In genomic region chr14:11060221-11060620, GRCm38 (mm10) we compare ENCODE assay signal across 19 mouse cellular contexts.
DNase-seq lines count a peak whose midpoint lies in the region; ATAC-seq lines count a peak whose summit lies in the region.
"Had no signal": no experiment of that assay in that cellular context is flagged by ENCODE, and none has a peak within 500 bp of the region (broad histone marks: within the 10 kb centered on the region; RNA-seq: fewer than 3 reads in every experiment).

No protein-coding gene starts in this region.

- peak; percentile 92 for ATAC-seq in frontal cortex, adult (ENCODE audit: low TSS enrichment)
- ATAC-seq: activated CD4-positive, CD25-positive, alpha-beta regulatory T cell, adult 4 months; CD4-positive, CD25-positive, alpha-beta regulatory T cell, adult 4 months; forebrain, embryonic 14.5 days; forebrain, embryonic 16.5 days; Patski had no signal

- no peak for DNase-seq in frontal cortex, postnatal 10 days (ENCODE audit: low spot score in 2 of 2)
- peak; percentile 64 for DNase-seq in brain, adult 2 months (ENCODE audit: low read depth, low spot score)
- DNase-seq in telencephalon, adult 2 months (ENCODE audit: low read depth, low spot score), result peak; percentile 58
- no peak for DNase-seq in kidney, postnatal 10 days
- DNase-seq: adrenal gland, adult 8-10 months; adrenal gland, postnatal 14 days; adrenal gland, postnatal 36 days; cerebellum, adult 11 months; cerebellum, adult 18-20 months; cerebellum, adult 8-10 months; cerebellum, postnatal 10 days; cerebellum, postnatal 36 days; embryo, embryonic 11 days had no signal

Comparison
In these comparisons a context has a peak if more than half of its experiments do, and no peak if none do; other contexts are left out.
1. DNase-seq: peak in brain, adult 2 months (single experiment) and telencephalon, adult 2 months (single experiment); none in frontal cortex, postnatal 10 days (0 of 2) and kidney, postnatal 10 days (single experiment).